Mouse (Mus musculus) liver, adult 2 months (tissue): ENCODE results near the gene Gatb.

Experiments used
- CTCF ChIP-seq: fragments of 200-500 bp; IDR thresholded peaks from 2 replicates; pipeline ENCODE4 v1.5.1; 2011; ENCODE audit warnings: low read depth, low read length, control low read depth
- POLR2A ChIP-seq: fragments of 200-500 bp; IDR thresholded peaks from 2 replicates; pipeline ENCODE4 v1.6.1; 2011; ENCODE audit warnings: low read length, control low read depth; ENCODE audit not compliant: insufficient read depth; ENCODE audit errors: extremely low read depth

DNA sequence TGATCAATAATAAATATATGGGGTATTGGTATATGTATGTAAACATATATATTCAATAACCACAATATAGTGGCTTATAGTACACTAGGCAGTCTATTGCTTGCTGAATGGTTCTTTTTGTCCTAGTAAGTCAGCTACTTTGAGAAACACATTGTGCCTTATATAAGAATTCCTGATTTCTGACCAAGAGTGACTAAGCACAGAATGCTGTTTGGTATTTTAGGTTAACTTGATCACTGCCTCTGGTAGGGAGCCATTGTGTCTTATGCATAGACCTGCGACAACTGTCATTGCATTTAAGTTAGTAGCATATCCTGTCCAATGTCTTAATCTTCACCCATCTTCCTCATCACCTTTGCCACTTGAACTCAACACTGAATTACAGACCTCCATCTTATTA lies 45.8 kb downstream of the Gatb start:
- TF ChIP-seq CTCF = no peak
- TF ChIP-seq POLR2A = no peak
